Mouse (Mus musculus): ENCODE data around the gene Rgcc. TPM values are rescaled to one million over a fixed set of nuclear protein-coding genes. Genes with fewer than 3 reads are reported as not detected.
A peak's percentile ranks its signal among the peaks of the same experiment; 100 is the strongest.

The Rgcc gene
- polyA plus RNA-seq, 1 experiment from 2014 or later: 21.4 TPM

GRCm38 (mm10) chr14:79287251-79287863 lies 14.1 kb downstream of the Rgcc start:
- 93% methylated on average over 7 of the region's 7 CpGs for WGBS
- peaks cover 10% of the 10 kb centered on the region; the same call in 1 of the 2 replicates for H3K4me1 ChIP-seq
- ATAC-seq (replicated peaks): no peak

DNA sequence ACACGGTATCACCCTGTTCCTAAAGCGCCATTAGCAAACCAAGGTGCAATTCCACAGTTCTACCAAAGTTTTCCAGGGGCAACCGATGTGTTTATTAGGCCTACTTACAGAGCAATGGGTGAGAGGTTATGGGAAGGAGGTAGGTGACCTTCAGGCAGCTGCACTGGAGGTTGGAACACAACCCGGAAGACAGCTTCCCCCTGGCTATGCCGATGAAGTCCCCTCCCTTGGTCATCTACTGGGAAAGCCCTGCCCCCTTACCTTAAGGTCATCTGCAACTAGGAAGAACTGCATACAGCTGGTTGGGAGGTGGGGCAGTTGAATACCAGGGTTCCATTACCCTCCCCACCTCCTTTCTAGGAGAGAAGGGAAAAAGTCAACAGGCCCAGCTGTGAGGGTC lies 15.9 kb downstream of the Rgcc start:
- Histone ChIP-seq H3K4me3 (no peak overlapping the region), H3K9me3 (no peaks in the 10 kb centered on the region), H3K27ac (no peak overlapping the region), H3K36me3 (replicated peaks) (no peaks in the 10 kb centered on the region), H3K9ac (no peak overlapping the region), H3K4me1 (peaks cover 9% of the 10 kb centered on the region; the same call in 1 of the 2 replicates), H3K4me2 (no peak overlapping the region), H3K27me3 (replicated peaks) (no peaks in the 10 kb centered on the region)
- no peak for ATAC-seq (replicated peaks)
- 91% methylated on average over 5 of the region's 5 CpGs for WGBS

More at GRCm38 (mm10) chr14:79287251-79287863, 14.1 kb downstream of the Rgcc start:
- H3K9ac ChIP-seq: no peak overlapping the region
- no peak overlapping the region for H3K27ac ChIP-seq
- no peak overlapping the region for H3K4me2 ChIP-seq
- no peak overlapping the region for H3K4me3 ChIP-seq
- no peaks in the 10 kb centered on the region for H3K27me3 ChIP-seq (replicated peaks)
- H3K36me3 ChIP-seq (replicated peaks): no peaks in the 10 kb centered on the region
- H3K9me3 ChIP-seq: no peaks in the 10 kb centered on the region

DNA sequence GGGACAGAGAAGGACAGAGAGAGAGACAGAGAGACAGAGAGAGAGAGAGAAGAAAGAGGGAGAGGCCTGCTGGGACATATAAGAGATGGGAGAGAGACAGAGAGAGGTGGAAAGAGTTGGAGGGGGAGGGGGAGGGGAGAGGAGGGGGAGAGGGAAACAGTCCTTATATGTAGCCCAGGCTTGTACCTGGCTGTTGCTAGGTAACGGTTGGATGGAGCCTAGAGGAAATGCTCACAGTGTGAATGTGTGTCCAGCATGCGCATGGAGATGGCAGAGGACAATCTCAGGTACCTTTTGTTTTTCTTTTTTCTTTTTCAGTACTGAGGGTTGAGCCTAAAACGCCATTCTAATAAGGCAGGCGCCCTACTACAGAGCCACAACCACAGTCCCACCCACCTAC lies 16.8 kb downstream of the Rgcc start:
- Histone ChIP-seq H3K27ac (no peak overlapping the region), H3K4me2 (no peak overlapping the region), H3K9me3 (no peaks in the 10 kb centered on the region), H3K27me3 (replicated peaks) (no peaks in the 10 kb centered on the region), H3K9ac (no peak overlapping the region), H3K4me3 (no peak overlapping the region), H3K36me3 (replicated peaks) (no peaks in the 10 kb centered on the region), H3K4me1 (no peaks in the 10 kb centered on the region)
- 73% methylated on average over 4 of the region's 4 CpGs for WGBS
- ATAC-seq (replicated peaks): peak; percentile 70

DNA sequence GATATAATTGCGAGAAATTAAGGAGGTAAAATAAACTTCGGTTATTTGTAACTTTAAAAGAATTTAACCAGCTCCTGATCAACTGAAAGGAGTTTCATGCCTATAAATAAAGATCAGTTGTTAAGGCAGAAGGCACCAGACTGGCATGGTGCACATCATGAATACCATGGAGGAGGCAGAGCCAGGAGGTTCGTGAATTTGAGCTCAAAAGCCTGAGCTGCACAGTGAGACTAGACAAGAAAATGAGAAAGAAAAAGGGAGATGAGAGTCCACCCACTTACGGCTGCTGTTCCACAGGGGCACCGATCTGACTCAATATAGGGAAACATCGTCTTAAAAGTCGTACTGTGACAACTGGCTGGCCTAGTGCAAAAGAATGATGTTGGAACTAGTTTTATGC lies 17.5 kb downstream of the Rgcc start:
- 91% methylated on average over 7 of the region's 7 CpGs for WGBS
- no peaks in the 10 kb centered on the region for H3K27me3 ChIP-seq (replicated peaks)
- ATAC-seq (replicated peaks): no peak
- H3K9ac ChIP-seq: no peak overlapping the region
- no peaks in the 10 kb centered on the region for H3K36me3 ChIP-seq (replicated peaks)
- H3K27ac ChIP-seq: no peak overlapping the region
- no peaks in the 10 kb centered on the region for H3K9me3 ChIP-seq
- no peaks in the 10 kb centered on the region for H3K4me1 ChIP-seq
- H3K4me3 ChIP-seq: no peak overlapping the region
- no peak overlapping the region for H3K4me2 ChIP-seq

- H3K27me3 ChIP-seq (replicated peaks): no peaks in the 10 kb centered on the region
- H3K4me2 ChIP-seq: no peak overlapping the region
- no peak overlapping the region for H3K9ac ChIP-seq
- 91% methylated on average over 9 of the region's 9 CpGs for WGBS
- H3K4me1 ChIP-seq: peaks cover 3% of the 10 kb centered on the region; the same call in 1 of the 2 replicates
- H3K27ac ChIP-seq: no peak overlapping the region
- H3K9me3 ChIP-seq: no peaks in the 10 kb centered on the region
- ATAC-seq (replicated peaks): no peak
- no peak overlapping the region for H3K4me3 ChIP-seq
- no peaks in the 10 kb centered on the region for H3K36me3 ChIP-seq (replicated peaks)
Observed at GRCm38 (mm10) chr14:79281894-79282553, 19.4 kb downstream of the Rgcc start.

GRCm38 (mm10) chr14:79280456-79280855 lies 21.0 kb downstream of the Rgcc start:
- Histone ChIP-seq H3K4me1 (peaks cover 3% of the 10 kb centered on the region; the same call in 1 of the 2 replicates), H3K4me3 (no peak overlapping the region), H3K27me3 (replicated peaks) (no peaks in the 10 kb centered on the region), H3K9ac (no peak overlapping the region), H3K27ac (no peak overlapping the region), H3K36me3 (replicated peaks) (no peaks in the 10 kb centered on the region), H3K9me3 (no peaks in the 10 kb centered on the region), H3K4me2 (no peak overlapping the region)
- no peak for ATAC-seq (replicated peaks)
- 91% methylated on average over 9 of the region's 9 CpGs for WGBS

DNA sequence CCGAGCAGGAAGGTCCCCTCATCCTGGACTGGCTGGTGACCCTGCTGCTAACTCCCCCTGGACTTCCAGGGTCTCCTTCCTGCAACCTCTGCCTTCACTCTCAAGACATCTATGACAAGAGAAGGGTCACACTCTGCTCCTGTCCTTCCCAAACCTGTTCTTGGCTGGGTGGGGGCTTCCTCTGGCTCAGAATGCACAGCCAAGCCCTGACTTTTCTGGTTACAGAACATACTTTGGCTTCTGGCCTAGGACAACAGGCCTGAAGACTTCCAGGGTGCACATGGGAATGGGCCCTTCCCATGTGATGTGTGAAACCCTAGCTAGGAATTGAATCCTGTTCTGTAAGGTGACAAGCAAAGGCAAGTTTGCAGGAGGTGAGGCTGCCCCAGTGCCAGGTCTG lies 22.0 kb downstream of the Rgcc start:
- H3K27ac ChIP-seq: no peak overlapping the region
- H3K4me1 ChIP-seq: peaks cover 3% of the 10 kb centered on the region; the same call in 1 of the 2 replicates
- no peak for ATAC-seq (replicated peaks)
- H3K27me3 ChIP-seq (replicated peaks): no peaks in the 10 kb centered on the region
- no peak overlapping the region for H3K4me3 ChIP-seq
- H3K36me3 ChIP-seq (replicated peaks): no peaks in the 10 kb centered on the region
- 78% methylated on average over 1 of the region's 1 CpGs for WGBS
- H3K4me2 ChIP-seq: no peak overlapping the region
- no peaks in the 10 kb centered on the region for H3K9me3 ChIP-seq
- no peak overlapping the region for H3K9ac ChIP-seq

GRCm38 (mm10) chr14:79278927-79279326 lies 22.5 kb downstream of the Rgcc start:
- Histone ChIP-seq H3K36me3 (replicated peaks) (no peaks in the 10 kb centered on the region), H3K27me3 (replicated peaks) (no peaks in the 10 kb centered on the region), H3K9me3 (no peaks in the 10 kb centered on the region), H3K4me2 (no peak overlapping the region), H3K27ac (no peak overlapping the region), H3K4me1 (peaks cover 8% of the 10 kb centered on the region), H3K9ac (no peak overlapping the region), H3K4me3 (no peak overlapping the region)
- no peak for ATAC-seq (replicated peaks)
- WGBS: 90% methylated on average over 4 of the region's 4 CpGs

- no peaks in the 10 kb centered on the region for H3K36me3 ChIP-seq (replicated peaks)
- H3K27me3 ChIP-seq (replicated peaks): no peaks in the 10 kb centered on the region
- H3K4me3 ChIP-seq: no peak overlapping the region
- no peak for ATAC-seq (replicated peaks)
- H3K4me2 ChIP-seq: no peak overlapping the region
- H3K27ac ChIP-seq: no peak overlapping the region
- no peaks in the 10 kb centered on the region for H3K9me3 ChIP-seq
- 53% methylated on average over 7 of the region's 7 CpGs for WGBS
- H3K9ac ChIP-seq: no peak overlapping the region
- peaks cover 17% of the 10 kb centered on the region for H3K4me1 ChIP-seq
Observed at GRCm38 (mm10) chr14:79277922-79278321, 23.5 kb downstream of the Rgcc start.

DNA sequence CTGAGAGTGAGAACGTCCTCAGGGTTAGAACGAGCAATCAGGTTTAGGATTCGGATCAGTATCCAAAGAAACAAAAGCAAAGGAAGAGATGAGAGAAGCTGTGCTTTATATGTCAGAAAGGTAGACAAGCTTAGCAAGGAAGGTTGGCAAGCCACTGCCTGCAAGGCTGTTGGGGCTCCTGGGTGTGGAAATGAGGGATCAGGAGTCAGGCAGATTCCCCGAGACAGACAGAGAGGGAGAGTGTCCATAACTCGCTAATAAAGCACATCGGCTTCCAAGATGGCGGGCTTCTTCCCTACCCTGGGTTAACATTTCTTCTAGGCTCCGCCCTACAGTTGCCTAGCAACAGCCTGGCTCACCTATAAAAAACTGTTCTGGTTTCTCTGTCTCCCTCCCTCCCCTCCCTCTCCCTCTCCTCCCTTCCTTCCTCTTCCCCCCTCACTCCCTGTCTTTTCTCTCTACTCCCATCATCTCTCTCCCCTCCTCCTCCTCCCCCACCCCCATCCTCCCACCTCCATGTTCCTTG lies 25.5 kb downstream of the Rgcc start:
- H3K4me1 ChIP-seq: peaks cover 17% of the 10 kb centered on the region
- H3K27me3 ChIP-seq (replicated peaks): no peaks in the 10 kb centered on the region
- WGBS: 77% methylated on average over 8 of the region's 8 CpGs
- H3K9me3 ChIP-seq: no peaks in the 10 kb centered on the region
- H3K27ac ChIP-seq: no peak overlapping the region
- H3K4me2 ChIP-seq: no peak overlapping the region
- no peak overlapping the region for H3K9ac ChIP-seq
- no peak for ATAC-seq (replicated peaks)
- H3K36me3 ChIP-seq (replicated peaks): no peaks in the 10 kb centered on the region
- no peak overlapping the region for H3K4me3 ChIP-seq

- no peak overlapping the region for H3K27ac ChIP-seq
- H3K27me3 ChIP-seq (replicated peaks): no peaks in the 10 kb centered on the region
- H3K4me2 ChIP-seq: no peak overlapping the region
- no peak for ATAC-seq (replicated peaks)
- WGBS: 52% methylated on average over 3 of the region's 3 CpGs
- no peaks in the 10 kb centered on the region for H3K9me3 ChIP-seq
- peaks cover 17% of the 10 kb centered on the region for H3K4me1 ChIP-seq
- no peaks in the 10 kb centered on the region for H3K36me3 ChIP-seq (replicated peaks)
- H3K9ac ChIP-seq: no peak overlapping the region
- no peak overlapping the region for H3K4me3 ChIP-seq
Observed at GRCm38 (mm10) chr14:79275441-79275840, 26.0 kb downstream of the Rgcc start.

- Histone ChIP-seq H3K4me3 (no peak overlapping the region), H3K4me2 (no peak overlapping the region), H3K36me3 (replicated peaks) (no peaks in the 10 kb centered on the region), H3K9ac (no peak overlapping the region), H3K27me3 (replicated peaks) (no peaks in the 10 kb centered on the region), H3K9me3 (no peaks in the 10 kb centered on the region), H3K4me1 (peaks cover 17% of the 10 kb centered on the region), H3K27ac (peak overlapping the region; percentile 63)
- peak; percentile 72 for ATAC-seq (replicated peaks)
- 54% methylated on average over 15 of the region's 15 CpGs for WGBS
Observed at GRCm38 (mm10) chr14:79273697-79274477, 27.6 kb downstream of the Rgcc start.
